Mouse (Mus musculus) layer of hippocampus, adult 18-20 months (tissue): ENCODE data around the gene Sptlc2. TPM values are rescaled to one million over a fixed set of nuclear protein-coding genes. Genes with fewer than 3 reads are reported as not detected.

Source experiments
- DNase-seq, 2 experiments: peaks; one replicate each; pipeline ENCODE4 v3.0.0; 2022; ENCODE audit warnings: low spot score in 2 of 2
- total RNA-seq, 2 experiments: library from RNA; stranded (reverse); gene quantifications; 2 replicates each; pipeline ENCODE4 v1.2.3; 2021

The Sptlc2 gene
- total RNA-seq, 2 experiments from 2014 or later: 24.6 to 40.9 TPM

DNA sequence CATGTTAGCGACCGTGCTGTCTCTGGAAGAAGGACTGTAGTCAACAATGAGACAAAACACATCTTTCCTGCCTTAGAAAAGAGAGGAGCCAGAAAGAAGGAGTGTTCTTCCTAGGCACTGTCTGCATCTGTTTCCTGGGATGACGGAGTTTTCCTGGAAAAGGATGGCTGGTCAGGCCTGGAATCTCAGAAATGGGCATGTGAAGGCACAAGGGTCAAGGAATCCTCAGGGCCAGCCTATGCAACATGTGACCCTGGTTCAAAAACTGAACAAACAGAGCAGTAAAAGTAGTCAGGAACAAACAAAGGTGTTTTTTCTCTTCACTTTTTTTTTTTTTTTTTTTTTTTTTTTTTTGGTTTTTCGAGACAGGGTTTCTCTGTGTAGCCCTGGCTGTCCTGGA, 9.0 kb upstream of the Sptlc2 start:
- no peak for DNase-seq

DNA sequence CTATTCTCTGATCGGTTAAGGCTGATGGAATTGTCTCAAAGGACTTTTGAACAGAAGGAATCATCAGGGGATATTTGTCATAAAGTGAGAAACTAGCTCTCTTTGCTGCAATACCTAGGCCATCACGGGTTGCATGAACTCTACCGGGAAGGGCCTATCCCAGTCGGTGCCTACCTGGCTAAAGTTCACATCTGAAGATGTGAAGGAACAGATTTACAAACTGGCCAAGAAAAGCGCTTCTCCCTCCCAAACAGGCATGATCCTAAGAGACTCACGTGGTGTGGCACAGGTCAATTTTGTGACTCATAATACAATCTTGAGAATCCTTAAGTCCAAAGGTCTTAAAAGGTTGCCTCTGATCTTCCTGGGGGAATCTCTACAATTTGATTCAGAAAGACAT, 6.2 kb upstream of the Sptlc2 start:
- no peak for DNase-seq

DNA sequence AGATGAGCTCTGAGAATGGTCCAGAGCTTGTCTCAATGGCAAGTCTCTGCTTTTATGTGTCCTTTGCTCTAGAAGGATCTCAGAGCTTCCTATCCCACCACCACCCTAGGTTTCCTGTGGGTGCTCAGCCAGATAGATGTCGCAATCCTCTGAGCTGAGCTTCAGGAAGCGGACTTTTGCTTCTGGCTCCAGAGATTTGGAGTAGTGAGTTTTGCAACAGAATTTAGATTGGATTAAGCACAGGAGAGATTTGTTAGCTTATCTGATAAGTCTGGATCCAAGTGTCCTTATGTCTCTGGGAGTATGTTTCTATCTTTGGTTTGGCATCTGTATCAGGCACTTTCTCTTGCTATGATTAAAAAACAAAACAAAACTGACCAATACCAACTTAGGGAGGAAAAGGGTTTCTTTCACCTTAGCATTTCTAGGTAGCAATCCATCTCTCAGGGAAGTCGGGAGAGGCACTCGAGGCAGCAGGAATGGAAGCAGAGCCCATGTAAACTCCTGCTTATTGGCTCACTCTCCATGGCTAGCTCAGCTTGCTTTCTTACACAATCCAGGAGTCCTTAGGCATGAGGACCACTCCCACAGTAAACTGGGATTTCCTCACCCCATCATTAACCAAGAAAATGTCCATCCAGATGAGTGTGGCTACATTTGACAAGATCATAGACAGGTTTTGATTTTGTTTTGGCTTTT, 5.4 kb upstream of the Sptlc2 start:
- no peak for DNase-seq

DNA sequence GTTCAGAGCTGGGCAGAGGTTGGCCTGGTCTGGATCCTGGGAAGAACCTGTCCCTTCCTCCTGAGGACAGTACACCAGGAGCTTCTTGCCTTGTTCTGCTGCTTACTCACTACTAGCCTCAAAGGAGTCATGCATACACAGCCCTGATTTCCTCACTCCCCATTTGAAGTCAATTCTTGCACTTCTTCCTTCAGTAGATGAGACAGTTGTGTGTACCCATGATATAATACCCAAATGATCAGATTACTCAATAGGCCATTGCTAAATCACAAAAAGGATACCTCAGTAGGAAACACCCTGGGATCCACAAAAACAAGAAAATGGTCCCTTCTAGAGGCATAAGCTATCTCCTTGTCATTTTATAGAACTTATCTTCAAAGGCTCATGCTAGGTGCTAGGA, 3.2 kb upstream of the Sptlc2 start:
- DNase-seq: no peak

DNA sequence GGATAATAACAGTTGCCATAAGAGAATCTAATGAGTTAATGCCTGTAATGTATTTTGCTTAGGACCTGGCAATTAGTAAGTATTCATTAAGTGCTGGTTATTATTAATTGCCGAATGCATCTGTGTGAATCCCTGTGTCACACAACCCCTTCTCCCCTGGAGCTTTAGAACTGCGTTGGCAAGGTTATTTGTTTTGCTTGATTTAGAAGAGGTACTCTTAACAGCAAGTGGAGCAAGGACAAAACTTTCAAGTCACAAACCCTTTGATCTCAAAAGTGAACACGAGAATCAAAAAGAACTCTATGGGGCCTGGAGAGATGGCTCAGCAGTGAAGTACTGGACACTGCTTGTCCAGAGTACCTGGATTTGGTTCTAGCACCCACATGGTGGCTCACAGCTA, 1.1 kb upstream of the Sptlc2 start:
- no peak for DNase-seq

DNA sequence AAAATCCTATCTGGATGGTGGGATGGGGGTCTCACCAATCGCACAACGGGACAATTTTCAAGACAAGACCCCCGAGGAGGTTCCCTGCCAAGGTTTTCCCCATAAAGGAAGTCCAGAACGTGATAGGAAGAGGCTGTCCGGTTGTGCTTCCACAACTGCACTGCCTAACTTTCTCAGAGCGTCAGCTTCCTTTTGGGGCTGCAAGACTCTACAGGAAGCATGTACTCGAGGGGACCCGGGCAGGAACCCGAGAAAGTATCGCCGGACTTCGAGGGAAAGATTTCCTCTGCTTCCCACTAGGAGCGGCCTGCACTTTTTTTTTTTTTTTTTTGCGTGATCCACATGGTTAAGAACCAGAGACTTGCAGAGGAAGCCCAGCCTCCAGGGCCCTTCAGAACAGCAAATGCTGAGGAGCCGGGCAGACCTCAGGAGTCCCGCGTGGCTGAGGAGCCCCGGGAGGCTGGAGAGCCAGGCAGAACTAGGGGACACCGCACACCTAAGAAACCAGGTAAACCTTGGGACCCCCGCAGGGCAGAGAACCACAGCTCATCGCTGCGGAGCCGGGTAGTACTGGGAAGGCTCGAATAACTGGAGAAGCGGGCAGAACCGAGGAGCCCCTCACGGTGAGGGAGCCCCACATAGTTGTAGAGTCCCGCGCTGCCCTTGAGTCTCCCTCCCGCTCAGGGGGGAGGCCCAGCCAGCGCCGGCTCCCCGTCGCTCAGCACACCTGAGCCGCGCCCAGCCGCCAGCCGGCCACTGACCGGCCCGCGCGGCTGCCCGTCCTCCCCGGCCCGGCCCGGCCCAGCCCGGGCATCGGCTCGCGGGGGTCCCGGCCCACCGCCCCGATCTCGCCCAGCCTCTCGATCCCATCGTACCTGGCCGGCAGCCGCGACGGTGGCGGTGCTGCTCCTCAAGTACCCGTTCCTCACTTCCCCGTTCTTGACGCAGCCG, 709 bp downstream of the Sptlc2 start:
- peak; percentile 4 to 12 for DNase-seq

DNA sequence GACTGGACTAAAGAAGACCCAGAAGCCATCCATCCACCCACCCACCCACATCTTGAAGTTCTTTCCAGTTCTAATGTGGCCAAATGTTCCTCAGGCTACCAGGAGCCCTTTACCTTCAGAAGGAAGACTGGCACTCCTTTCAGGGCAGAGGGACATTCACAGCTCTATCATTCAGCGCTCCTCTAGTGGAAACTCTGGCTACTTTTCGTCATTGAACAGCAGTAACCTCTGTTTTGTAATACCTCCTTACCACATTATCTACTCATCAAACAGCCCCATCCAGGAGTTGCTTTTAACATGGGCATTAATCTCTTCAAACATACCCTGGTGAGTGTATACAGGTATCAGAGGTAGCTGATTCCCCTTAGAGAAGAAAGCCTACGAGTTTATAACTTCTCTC, 3.1 kb downstream of the Sptlc2 start:
- DNase-seq: no peak

DNA sequence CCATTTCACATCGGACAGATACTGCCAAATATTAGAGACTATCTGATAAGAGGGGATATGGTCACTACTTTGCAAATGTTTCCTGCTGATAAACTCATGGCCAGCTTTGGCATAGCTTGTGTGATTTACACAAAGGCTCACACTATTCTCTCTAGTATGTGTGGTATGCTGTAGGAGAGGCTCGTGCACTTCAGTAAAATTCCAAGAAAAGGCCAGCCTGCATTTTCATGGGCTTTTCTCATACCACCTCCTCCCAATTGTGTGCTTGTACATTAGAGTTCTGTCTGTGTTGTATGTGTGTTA, 6.8 kb downstream of the Sptlc2 start:
- no peak for DNase-seq

DNA sequence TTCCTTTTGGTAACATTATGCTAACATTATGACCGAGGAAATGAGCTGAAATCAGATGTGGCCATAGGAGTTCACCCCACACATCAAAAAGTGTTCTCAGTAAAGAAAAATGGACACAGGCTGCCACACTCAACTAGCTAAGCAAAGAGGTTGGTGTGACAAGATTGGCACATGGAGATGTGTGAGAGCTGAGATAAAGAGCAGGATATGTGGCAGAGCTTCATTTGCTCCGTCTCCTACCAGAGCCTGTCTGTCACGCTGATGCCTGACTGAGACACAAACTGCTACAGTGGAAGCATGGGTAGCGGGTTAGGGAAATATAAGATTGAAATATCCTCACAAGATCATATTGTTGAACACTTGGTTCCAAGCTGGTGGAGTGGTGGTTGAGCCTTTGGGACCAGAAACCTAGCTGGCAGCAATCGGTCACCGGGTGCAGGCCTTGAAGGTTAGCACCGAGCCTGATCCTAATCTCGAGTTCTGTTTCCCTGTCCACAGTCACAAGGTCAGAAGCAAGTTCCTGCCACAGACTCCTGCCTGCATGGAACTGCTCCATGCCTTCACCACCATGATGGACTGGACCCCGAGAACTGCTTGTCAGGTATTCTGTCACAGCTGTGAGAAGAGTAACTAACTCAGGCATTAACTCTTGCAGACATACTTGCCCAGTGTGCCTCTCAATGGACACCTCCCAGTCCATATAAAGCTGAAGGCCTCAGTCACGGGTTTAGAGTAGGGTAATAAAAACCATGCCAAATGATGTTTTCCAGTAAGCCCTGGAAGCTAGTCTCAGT, 7.4 kb downstream of the Sptlc2 start:
- no peak for DNase-seq

DNA sequence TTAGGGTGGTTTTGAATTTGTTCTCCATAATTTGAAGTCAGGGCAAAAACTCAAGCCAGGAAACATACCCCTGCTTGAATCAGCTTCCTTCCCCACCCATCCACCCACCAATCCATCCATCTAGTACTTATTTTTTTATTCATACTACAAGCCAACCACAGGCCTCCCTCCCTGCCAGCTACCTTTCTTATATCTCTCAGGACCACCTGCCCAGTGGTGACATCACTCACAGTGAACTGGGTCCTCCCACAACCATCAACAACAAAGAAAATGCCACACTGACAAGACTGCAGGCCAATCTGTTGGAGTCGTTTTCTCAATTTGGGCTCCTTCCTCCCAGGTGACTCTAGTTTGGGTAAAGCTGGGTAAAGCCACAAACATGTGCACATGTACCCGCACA, 8.7 kb downstream of the Sptlc2 start:
- no peak for DNase-seq

DNA sequence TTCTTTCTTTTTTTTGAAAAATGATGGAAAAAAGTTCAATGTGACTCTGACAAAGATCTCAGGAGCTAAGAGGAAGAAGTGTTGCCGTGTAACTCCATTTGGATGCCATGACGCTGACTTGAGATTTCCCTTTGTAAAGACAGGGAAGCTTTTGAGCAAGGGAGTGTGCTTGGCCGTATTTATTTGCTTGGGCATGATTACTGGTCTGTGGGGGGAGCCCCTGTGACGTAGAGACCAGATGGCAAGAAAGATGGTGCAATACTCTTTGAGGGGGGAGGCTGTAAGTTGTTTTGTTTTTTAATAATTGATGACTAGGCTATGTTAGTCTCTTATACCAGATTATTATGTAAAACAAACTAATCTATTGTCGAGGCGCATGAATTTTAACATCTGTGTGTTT, 14.0 kb downstream of the Sptlc2 start:
- peak in 1 of 2 experiments; percentile 15 for DNase-seq

DNA sequence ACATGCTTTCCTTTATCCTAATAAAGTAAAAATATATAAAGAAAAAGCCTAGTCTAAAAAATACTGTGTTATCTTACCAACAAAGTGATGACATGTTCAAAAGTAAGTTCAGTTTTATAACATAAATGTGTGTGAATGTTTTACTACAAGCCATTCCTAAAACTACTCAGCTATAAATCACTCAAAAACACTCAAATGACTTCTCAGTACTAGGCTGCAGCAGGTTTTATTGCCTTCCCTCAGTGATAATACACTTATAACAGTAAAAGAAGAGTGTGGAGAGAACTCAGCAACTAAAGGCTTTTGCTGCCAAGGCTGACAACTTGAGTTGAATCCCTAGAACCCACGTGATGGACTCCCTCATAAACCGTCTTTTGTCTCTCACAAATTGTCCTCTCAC, 18.8 kb downstream of the Sptlc2 start:
- no peak for DNase-seq

DNA sequence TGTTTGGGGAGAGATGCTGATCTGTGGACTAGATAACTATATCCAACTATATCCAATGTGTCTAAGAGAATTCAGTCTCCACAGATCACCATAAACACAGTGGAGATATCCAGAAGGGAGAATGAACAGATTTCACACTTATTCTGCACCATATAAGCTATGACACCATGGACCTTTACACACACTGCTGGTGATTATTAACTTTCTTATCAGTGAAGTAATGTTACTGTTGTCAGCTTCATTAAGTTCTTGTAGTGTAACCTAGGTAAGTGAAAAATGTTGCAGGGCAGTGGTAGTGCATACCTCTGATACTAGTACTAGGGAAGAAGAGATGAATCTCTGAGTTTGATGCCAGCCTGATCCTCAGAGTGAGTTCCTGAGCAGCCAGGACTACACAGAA, 20.1 kb downstream of the Sptlc2 start:
- no peak for DNase-seq

DNA sequence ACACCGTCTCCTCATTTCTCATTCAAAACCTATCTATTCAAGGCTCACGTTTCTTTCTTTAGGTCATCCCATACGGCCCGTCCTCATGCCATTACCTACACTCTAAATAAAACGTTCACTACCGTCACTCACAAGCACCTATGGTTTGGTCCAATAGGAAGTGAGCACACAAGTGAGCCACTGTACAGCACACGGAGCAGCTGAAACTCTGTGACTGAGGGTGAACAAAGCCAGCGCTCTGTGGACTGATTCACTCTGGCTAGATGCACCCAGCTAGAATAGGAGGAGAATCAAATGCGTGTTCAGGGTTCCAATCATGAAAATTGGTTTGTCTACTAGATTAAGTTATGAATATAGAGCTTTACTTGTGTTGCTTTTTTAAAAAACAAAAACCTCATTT, 22.5 kb downstream of the Sptlc2 start:
- DNase-seq: peak in 1 of 2 experiments; percentile 12

DNA sequence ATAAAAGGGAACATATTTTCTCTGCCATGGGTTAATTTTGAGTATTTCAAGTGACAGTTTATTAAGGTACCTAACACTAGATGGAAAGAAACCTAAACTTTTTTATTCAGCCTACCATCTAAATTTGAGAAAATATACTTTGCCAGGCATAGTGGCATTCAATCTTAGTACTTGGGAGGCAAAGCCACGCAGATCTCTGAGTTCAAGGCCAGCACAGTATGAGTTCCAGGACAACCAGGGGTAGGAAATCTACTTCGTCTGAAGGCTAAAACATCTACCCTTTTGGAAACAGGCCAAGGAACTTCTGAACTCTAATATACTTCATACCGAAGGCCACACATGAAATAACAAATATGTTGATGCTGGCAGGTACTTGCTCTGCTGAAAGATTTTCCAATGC, 26.0 kb downstream of the Sptlc2 start:
- no peak for DNase-seq

DNA sequence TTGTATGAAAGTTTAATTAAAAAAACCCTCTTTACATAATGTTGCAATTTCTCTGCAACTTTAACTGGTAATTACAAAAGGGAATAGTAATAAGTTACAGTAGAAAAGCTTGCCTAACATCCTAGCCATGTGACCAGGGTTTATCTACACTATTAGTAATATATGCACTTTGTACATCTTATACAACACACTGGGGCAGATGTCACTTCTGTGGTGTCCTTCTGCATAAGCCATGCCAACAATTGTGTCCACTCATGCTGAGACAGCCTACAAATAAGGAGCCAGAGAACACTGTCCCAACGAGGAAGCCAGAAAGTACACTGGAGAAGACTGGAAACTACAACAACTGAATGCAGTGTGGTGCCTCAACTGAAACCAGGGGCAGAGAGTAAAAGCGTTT, 40.1 kb downstream of the Sptlc2 start:
- no peak for DNase-seq

DNA sequence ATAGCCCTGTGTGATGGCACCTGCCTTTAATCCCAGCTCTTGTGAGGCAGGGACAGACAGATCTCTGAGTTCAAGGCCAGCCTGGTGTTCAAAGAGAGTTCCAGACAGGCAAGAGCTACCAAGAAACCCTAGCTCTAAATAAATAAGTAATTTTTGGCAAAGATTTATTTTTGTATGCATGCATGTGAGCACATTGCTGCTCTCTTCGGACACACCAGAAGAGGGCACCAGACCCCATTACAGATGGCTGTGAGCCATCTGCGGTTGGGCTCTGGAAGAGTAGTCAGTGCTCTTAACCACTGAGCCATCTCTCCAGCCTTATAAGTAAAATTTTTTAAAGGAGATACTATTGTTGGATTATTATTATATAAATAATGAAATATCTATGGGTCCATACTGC, 40.6 kb downstream of the Sptlc2 start:
- DNase-seq: no peak

DNA sequence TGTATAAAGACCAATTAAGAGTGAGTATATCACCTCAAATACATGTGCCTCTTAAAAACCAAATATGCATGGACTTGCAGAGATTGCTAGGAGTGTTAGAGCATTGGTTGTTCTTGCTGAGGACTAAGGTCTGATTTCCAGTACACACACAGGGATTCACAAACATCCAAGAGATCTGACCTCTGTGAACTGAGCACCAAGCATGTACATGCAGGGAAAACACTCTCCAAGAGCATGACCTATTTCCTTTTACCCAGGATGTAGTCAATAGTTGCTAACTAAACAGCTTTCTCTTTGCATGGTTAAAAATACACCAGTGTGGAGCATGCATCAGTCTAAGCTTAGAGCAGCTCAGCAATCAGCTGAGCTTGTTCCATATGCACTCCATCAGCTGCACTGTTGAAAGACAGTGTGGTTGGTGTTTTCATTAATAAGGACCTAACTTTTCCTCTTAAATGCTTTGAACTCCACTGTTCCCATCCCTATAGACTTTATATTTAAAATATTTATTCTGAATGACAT, 45.0 kb downstream of the Sptlc2 start:
- no peak for DNase-seq

DNA sequence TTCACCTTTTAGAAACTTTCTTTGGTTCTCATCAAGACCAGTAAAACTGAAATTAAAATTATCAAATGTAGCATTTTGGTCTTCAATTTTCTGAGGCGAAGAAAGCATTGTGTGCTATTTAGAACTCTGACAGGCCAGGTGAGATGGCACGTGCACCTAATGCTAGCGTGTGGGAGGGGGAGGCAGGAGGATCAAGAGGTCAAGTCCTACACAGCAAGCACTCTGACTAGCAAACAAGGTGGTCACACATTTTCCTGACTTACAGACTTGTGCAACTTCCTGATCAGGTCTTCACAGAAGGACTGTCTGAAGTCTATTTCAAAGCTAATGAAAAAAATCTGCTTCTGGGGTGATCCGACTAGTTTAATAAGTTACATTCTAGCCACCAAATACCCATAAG, 50.1 kb downstream of the Sptlc2 start:
- DNase-seq: no peak

DNA sequence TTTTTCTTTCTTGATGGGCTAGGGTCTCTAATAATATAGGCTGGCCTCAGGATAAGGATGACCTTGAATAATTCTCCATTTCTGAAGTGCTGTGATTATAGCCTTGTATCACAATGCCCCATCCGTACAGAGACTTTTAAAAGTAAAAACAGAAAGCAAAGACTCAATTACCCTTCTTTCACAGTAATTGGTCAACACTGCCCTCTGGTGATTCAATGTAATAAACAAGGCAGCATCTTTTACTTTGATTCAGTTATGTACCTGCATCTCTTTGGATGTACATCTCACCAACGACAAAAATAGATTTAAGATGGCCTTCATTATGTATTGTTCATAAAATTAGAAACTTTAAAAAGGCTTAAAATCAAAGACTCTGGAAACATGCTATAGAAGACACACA, 53.3 kb downstream of the Sptlc2 start:
- peak in 1 of 2 experiments; percentile 41 for DNase-seq

DNA sequence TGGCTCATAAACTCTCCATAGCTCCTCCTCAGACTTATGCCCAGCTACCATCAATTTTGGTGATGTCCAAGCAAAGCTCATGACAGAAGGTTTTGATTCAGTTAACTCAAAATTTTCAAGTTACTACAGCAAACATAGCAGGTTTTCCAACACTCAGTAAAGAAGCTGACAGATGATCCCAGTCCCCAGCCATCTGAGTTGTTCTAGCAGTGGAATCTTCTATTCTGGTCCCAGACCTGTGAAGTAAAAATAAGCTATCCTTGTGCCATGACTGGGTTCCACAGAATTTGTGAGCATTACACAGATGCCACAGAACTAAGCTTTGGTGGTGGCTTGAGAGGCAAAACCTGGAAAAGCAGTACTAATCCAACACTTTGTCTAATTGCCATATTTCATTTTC, 54.4 kb downstream of the Sptlc2 start:
- DNase-seq: peak in 1 of 2 experiments; percentile 65

DNA sequence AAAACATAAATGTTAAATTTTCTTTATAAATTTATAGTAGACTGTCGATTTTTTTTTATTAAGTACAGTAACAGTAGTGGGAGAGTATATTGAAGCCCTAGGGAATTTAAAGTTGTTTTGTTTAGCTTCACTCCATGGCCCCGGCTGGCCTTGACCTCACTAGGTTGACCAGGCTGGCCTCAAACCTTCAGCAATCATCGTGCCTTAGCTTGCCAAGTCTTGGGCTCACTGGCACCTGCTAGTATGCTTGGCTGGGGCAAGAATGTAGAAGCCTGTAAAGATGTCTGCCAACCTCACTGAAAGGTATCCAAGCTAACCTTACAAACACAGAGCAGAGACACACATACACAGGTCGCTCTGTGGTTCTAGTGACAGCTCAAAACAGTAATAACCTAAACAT, 55.6 kb downstream of the Sptlc2 start:
- no peak for DNase-seq
